Mouse (Mus musculus): ENCODE measurements around the gene Arhgap1.
"Not testable (repeated sequence)": the region's sequence is repeated elsewhere in the genome, so short reads cannot be mapped to it uniquely, and the experiment has no call there.

Arhgap1 gene

GRCm38 (mm10) chr2:91649553-91650359 is at the start of gene Arhgap1, which contains the start of gene Zfp408:
Gene Arhgap1 (plus strand): TSS chr2:91649860.
Gene Zfp408 (minus strand): TSS chr2:91649791.
- in situ Hi-C loops (cut with MboI, MseI), result no loop called here

GRCm38 (mm10) chr2:91600475-91600874 is 49.2 kb upstream of the Arhgap1 start:
- in situ Hi-C loops (cut with MboI, MseI), result no loop called here

GRCm38 (mm10) chr2:91602389-91602788 is 47.3 kb upstream of the Arhgap1 start:
- in situ Hi-C loops (cut with MboI, MseI), result no loop called here

- in situ Hi-C loops (cut with MboI, MseI), result not testable (repeated sequence)
These were observed 40.3 kb upstream of the Arhgap1 start for GRCm38 (mm10) chr2:91609370-91609769.

GRCm38 (mm10) chr2:91622356-91622755 is 27.3 kb upstream of the Arhgap1 start:
- in situ Hi-C loops (cut with MboI, MseI), result no loop called here

GRCm38 (mm10) chr2:91623366-91623765 is 26.3 kb upstream of the Arhgap1 start:
- in situ Hi-C loops (cut with MboI, MseI), result not testable (repeated sequence)

GRCm38 (mm10) chr2:91627486-91627885 is 22.2 kb upstream of the Arhgap1 start:
- in situ Hi-C loops (cut with MboI, MseI), result no loop called here

- in situ Hi-C loops (cut with MboI, MseI), result no loop called here
These were observed 21.5 kb upstream of the Arhgap1 start for GRCm38 (mm10) chr2:91628171-91628570.

- in situ Hi-C loops (cut with MboI, MseI), result no loop called here
These were observed 20.0 kb upstream of the Arhgap1 start for GRCm38 (mm10) chr2:91629682-91630081.

- in situ Hi-C loops (cut with MboI, MseI), result no loop called here
These were observed 19.3 kb upstream of the Arhgap1 start for GRCm38 (mm10) chr2:91630384-91630783.

- in situ Hi-C loops (cut with MboI, MseI), result no loop called here
These were observed 17.8 kb upstream of the Arhgap1 start for GRCm38 (mm10) chr2:91631826-91632225.

- in situ Hi-C loops (cut with MboI, MseI), result no loop called here
These were observed 17.3 kb upstream of the Arhgap1 start for GRCm38 (mm10) chr2:91632316-91632715.

- in situ Hi-C loops (cut with MboI, MseI), result no loop called here
These were observed 16.2 kb upstream of the Arhgap1 start for GRCm38 (mm10) chr2:91633334-91633977.

GRCm38 (mm10) chr2:91634841-91635240 is 14.8 kb upstream of the Arhgap1 start:
- in situ Hi-C loops (cut with MboI, MseI), result no loop called here

GRCm38 (mm10) chr2:91635486-91635885 is 14.2 kb upstream of the Arhgap1 start:
- in situ Hi-C loops (cut with MboI, MseI), result no loop called here

- in situ Hi-C loops (cut with MboI, MseI), result no loop called here
These were observed 13.4 kb upstream of the Arhgap1 start, which contains the start of gene F2 for GRCm38 (mm10) chr2:91636229-91636628. Gene F2 (minus strand): TSS chr2:91636414.

GRCm38 (mm10) chr2:91636727-91637338 is 12.8 kb upstream of the Arhgap1 start:
- in situ Hi-C loops (cut with MboI, MseI), result no loop called here

GRCm38 (mm10) chr2:91638931-91639330 is 10.7 kb upstream of the Arhgap1 start:
- in situ Hi-C loops (cut with MboI, MseI), result no loop called here

- in situ Hi-C loops (cut with MboI, MseI), result no loop called here
These were observed 6.7 kb upstream of the Arhgap1 start for GRCm38 (mm10) chr2:91642825-91643415.

- in situ Hi-C loops (cut with MboI, MseI), result no loop called here
These were observed 5.6 kb upstream of the Arhgap1 start for GRCm38 (mm10) chr2:91644021-91644420.

- in situ Hi-C loops (cut with MboI, MseI), result no loop called here
These were observed 4.3 kb upstream of the Arhgap1 start for GRCm38 (mm10) chr2:91645354-91645753.

GRCm38 (mm10) chr2:91645811-91646210 is 3.8 kb upstream of the Arhgap1 start:
- in situ Hi-C loops (cut with MboI, MseI), result no loop called here
